Mouse (Mus musculus) embryo, embryonic 11 days (tissue): ENCODE measurements around the gene Timmdc1.

Experiments used
- DNase-seq: peaks from one replicate; pipeline ENCODE4 v3.0.0-alpha.2; 2015

Gene Timmdc1

GRCm38 (mm10) chr16:38522129-38523084 is at the start of gene Timmdc1:
Gene Timmdc1 (minus strand): TSS chr16:38522663.
- DNase-seq: peak; percentile 98

GRCm38 (mm10) chr16:38571481-38571880 is 49.0 kb upstream of the Timmdc1 start:
- no peak for DNase-seq

- no peak for DNase-seq
Observed at GRCm38 (mm10) chr16:38568192-38568591, 45.7 kb upstream of the Timmdc1 start.

GRCm38 (mm10) chr16:38563516-38563915 is 41.1 kb upstream of the Timmdc1 start:
- DNase-seq: no peak

- no peak for DNase-seq
Observed at GRCm38 (mm10) chr16:38562968-38563327, 40.5 kb upstream of the Timmdc1 start.

GRCm38 (mm10) chr16:38562131-38562967 is 39.9 kb upstream of the Timmdc1 start:
- peak; percentile 98 for DNase-seq

GRCm38 (mm10) chr16:38558221-38558748 is 35.8 kb upstream of the Timmdc1 start, which contains the start of gene Tmem39a:
Gene Tmem39a (plus strand): TSS chr16:38558698.
- DNase-seq: no peak

GRCm38 (mm10) chr16:38555988-38556387 is 33.5 kb upstream of the Timmdc1 start:
- DNase-seq: no peak

GRCm38 (mm10) chr16:38549479-38550396 is 27.3 kb upstream of the Timmdc1 start, which contains the start of gene Poglut1:
Gene Poglut1 (minus strand): TSS chr16:38550258.
- peak; percentile 91 for DNase-seq

GRCm38 (mm10) chr16:38548000-38548399 is 25.5 kb upstream of the Timmdc1 start:
- no peak for DNase-seq

GRCm38 (mm10) chr16:38538716-38539380 is 16.4 kb upstream of the Timmdc1 start:
- no peak for DNase-seq

GRCm38 (mm10) chr16:38536544-38537146 is 14.2 kb upstream of the Timmdc1 start:
- DNase-seq: peak; percentile 78

- DNase-seq: no peak
Observed at GRCm38 (mm10) chr16:38526264-38526663, 3.8 kb upstream of the Timmdc1 start.

GRCm38 (mm10) chr16:38521211-38521987 is 1.1 kb downstream of the Timmdc1 start:
- DNase-seq: peak; percentile 4

GRCm38 (mm10) chr16:38519140-38519539 is 3.3 kb downstream of the Timmdc1 start:
- DNase-seq: no peak

GRCm38 (mm10) chr16:38510846-38511245 is 11.6 kb downstream of the Timmdc1 start:
- no peak for DNase-seq

- peak; percentile 79 for DNase-seq
Observed at GRCm38 (mm10) chr16:38506041-38506634, 16.3 kb downstream of the Timmdc1 start.

- DNase-seq: no peak
Observed at GRCm38 (mm10) chr16:38503528-38503927, 18.9 kb downstream of the Timmdc1 start.

GRCm38 (mm10) chr16:38502469-38502868 is 20.0 kb downstream of the Timmdc1 start:
- DNase-seq: no peak
